Mouse (Mus musculus): ENCODE data around the gene Prkaca. TPM values are rescaled to one million over a fixed set of nuclear protein-coding genes. Genes with fewer than 3 reads are reported as not detected.

Gene Prkaca
- polyA plus RNA-seq, 1 experiment = 2.3 TPM

DNA sequence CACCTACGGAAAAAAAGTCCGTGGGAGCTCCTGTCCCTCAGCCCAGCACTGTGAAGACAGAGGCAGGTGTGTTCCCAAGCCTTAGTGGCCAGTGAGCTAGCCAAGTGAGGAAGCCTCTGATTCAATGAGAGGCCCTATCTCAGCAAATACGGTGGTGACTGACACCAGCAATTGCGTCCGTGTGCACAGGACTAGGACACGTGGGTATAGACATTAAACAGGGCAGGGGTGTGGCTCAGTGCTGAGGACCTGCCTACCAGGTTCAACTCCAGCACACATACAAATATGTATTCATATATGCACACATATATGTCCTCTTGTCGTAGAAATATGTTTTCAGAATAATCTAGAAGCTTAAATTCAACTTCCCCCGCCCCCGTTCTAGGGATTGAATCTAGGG, 46.9 kb downstream of the Prkaca start:
- no peaks in the 10 kb centered on the region for H3K36me3 ChIP-seq (ENCODE audit: control insufficient read depth)
- TF ChIP-seq GATA1 (IDR thresholded peaks at IDR 0.05; ENCODE audit: low read length) (no peak), TAL1 (IDR thresholded peaks at IDR 0.05; ENCODE audit: low read length) (no peak)
- no peak overlapping the region for H3K4me3 ChIP-seq (replicated peaks)
- H3K27me3 ChIP-seq (ENCODE audit: control insufficient read depth) = peaks cover 42% of the 10 kb centered on the region
- no peaks in the 10 kb centered on the region for H3K4me1 ChIP-seq (ENCODE audit: control insufficient read depth)
- peaks cover 4% of the 10 kb centered on the region; the same call in 1 of the 2 replicates for H3K9me3 ChIP-seq (ENCODE audit: control insufficient read depth, low read length)

- Histone ChIP-seq H3K4me3 (replicated peaks) (no peak within 1 kb of the TSS), H3K9me3 (ENCODE audit: control insufficient read depth, low read length) (0 out of 2 replicates have a peak, but pooled peaks cover under 1% of the 10 kb centered on the region), H3K4me1 (ENCODE audit: control insufficient read depth) (peaks cover 5% of the 10 kb centered on the region), H3K27me3 (ENCODE audit: control insufficient read depth) (peaks cover 53% of the 10 kb centered on the region), H3K36me3 (ENCODE audit: control insufficient read depth) (no peaks in the 10 kb centered on the region)
- TF ChIP-seq TAL1 (IDR thresholded peaks at IDR 0.05; ENCODE audit: low read length) = no peak
- TF ChIP-seq GATA1 (IDR thresholded peaks at IDR 0.05; ENCODE audit: low read length) = no peak
Observed at GRCm38 (mm10) chr8:84021096-84021495, 48.3 kb downstream of the Prkaca start, which contains the start of gene Palm3. Gene Palm3 (plus strand): TSS chr8:84021471.

DNA sequence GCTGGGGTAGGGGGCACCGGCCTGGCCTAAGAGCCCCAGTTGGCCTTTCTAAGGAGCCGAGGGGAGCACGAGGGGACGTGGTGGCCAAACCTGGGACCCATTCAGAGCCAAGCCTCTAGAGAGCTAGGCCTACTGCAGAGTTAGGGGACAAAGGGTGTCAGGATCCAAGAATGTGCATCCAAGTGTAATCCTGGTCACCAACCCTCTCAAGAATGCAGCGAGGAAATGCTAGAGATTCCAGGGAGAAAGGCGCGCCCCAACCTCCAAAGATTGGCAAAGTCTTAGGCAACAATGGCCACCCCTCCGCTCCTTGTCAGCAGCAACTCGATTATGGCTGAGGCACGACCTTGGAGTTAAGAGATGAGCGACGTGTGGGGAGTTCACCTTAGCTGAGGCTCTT, 48.8 kb downstream of the Prkaca start:
- H3K9me3 ChIP-seq (ENCODE audit: control insufficient read depth, low read length) = no peaks in the 10 kb centered on the region
- H3K4me1 ChIP-seq (ENCODE audit: control insufficient read depth) = peaks cover 9% of the 10 kb centered on the region
- no peak overlapping the region for H3K4me3 ChIP-seq (replicated peaks)
- no peak for TF ChIP-seq TAL1 (IDR thresholded peaks at IDR 0.05; ENCODE audit: low read length)
- no peak for TF ChIP-seq GATA1 (IDR thresholded peaks at IDR 0.05; ENCODE audit: low read length)
- no peaks in the 10 kb centered on the region for H3K36me3 ChIP-seq (ENCODE audit: control insufficient read depth)
- peaks cover 58% of the 10 kb centered on the region for H3K27me3 ChIP-seq (ENCODE audit: control insufficient read depth)

- Histone ChIP-seq H3K4me1 (ENCODE audit: control insufficient read depth) (peaks cover 9% of the 10 kb centered on the region), H3K9me3 (ENCODE audit: control insufficient read depth, low read length) (no peaks in the 10 kb centered on the region), H3K4me3 (replicated peaks) (no peak overlapping the region), H3K27me3 (ENCODE audit: control insufficient read depth) (peaks cover 73% of the 10 kb centered on the region), H3K36me3 (ENCODE audit: control insufficient read depth) (no peaks in the 10 kb centered on the region)
- TF ChIP-seq GATA1 (IDR thresholded peaks at IDR 0.05; ENCODE audit: low read length) (no peak), TAL1 (IDR thresholded peaks at IDR 0.05; ENCODE audit: low read length) (no peak)
Observed at GRCm38 (mm10) chr8:84023085-84023484, 50.3 kb downstream of the Prkaca start.

DNA sequence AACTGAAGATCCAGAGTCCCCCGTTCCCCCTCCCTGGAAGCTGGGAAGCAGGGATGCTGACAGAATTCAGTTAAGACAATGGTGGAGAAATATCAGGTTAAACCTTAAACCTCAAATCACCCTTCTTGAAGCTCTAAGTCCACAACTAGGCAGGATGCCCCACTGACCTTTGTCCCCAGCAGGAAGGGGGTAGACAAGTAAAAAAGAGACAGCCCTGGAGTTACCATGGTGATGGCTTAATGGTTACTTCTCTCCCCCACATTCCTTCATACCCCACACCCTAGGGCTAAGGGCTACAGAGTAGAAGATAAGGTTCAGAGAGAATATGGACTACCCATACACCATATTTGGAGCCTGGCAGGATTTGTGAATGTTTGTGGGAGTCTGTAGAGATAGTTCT, 50.8 kb downstream of the Prkaca start:
- no peaks in the 10 kb centered on the region for H3K36me3 ChIP-seq (ENCODE audit: control insufficient read depth)
- TF ChIP-seq GATA1 (IDR thresholded peaks at IDR 0.05; ENCODE audit: low read length) = no peak
- TF ChIP-seq TAL1 (IDR thresholded peaks at IDR 0.05; ENCODE audit: low read length) = no peak
- H3K4me3 ChIP-seq (replicated peaks) = no peak overlapping the region
- peaks cover 79% of the 10 kb centered on the region for H3K27me3 ChIP-seq (ENCODE audit: control insufficient read depth)
- H3K4me1 ChIP-seq (ENCODE audit: control insufficient read depth) = peaks cover 9% of the 10 kb centered on the region
- no peaks in the 10 kb centered on the region for H3K9me3 ChIP-seq (ENCODE audit: control insufficient read depth, low read length)

DNA sequence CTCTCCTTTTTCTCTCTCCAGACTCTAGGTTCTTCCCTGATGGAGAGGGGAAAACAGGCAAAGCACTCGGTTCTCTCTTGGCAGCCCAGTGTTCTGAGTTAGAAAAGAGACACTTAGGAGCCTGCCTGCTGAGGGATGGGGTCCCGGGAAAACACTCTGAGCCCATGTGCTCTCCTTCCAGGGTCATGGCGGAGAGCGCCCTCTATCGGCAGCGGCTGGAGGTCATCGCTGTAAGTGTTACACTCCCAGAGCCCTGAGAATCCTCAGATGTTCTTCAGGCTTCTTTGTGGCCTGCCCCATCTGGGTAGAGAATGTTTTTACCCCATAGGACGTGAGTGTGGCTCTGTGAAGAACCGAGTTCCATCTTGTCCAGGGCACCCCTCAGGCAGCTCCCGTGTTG, 51.4 kb downstream of the Prkaca start:
- Histone ChIP-seq H3K36me3 (ENCODE audit: control insufficient read depth) (no peaks in the 10 kb centered on the region), H3K9me3 (ENCODE audit: control insufficient read depth, low read length) (no peaks in the 10 kb centered on the region), H3K4me3 (replicated peaks) (no peak overlapping the region), H3K27me3 (ENCODE audit: control insufficient read depth) (peaks cover 81% of the 10 kb centered on the region), H3K4me1 (ENCODE audit: control insufficient read depth) (peaks cover 9% of the 10 kb centered on the region)
- TF ChIP-seq TAL1 (IDR thresholded peaks at IDR 0.05; ENCODE audit: low read length) = no peak

- Histone ChIP-seq H3K36me3 (ENCODE audit: control insufficient read depth) (no peaks in the 10 kb centered on the region), H3K9me3 (ENCODE audit: control insufficient read depth, low read length) (no peaks in the 10 kb centered on the region), H3K4me3 (replicated peaks) (no peak overlapping the region), H3K27me3 (ENCODE audit: control insufficient read depth) (peaks cover 76% of the 10 kb centered on the region), H3K4me1 (ENCODE audit: control insufficient read depth) (peaks cover 9% of the 10 kb centered on the region)
- TF ChIP-seq GATA1 (IDR thresholded peaks at IDR 0.05; ENCODE audit: low read length) (no peak), TAL1 (IDR thresholded peaks at IDR 0.05; ENCODE audit: low read length) (no peak)
Observed at GRCm38 (mm10) chr8:84025863-84026262, 53.1 kb downstream of the Prkaca start.

DNA sequence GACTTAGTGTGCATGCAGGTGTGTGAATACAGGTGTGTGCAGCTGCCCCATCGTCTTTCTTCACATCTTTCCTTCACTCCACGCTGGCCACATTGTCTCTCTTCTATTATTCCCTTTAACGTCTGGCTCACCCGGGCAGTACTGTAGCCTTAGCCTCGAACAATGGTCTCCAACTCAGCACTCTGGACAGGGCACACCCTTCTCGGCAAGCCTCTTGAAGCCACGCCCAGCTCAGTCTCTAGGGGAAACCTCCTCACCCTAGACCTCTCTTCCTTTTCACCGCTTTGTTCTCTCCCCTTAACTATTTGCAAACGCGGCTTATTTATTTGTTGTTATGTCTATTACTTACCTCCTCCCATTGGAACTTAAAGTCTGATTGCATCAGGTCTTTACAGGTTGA, 54.7 kb downstream of the Prkaca start:
- TF ChIP-seq TAL1 (IDR thresholded peaks at IDR 0.05; ENCODE audit: low read length) = no peak
- TF ChIP-seq GATA1 (IDR thresholded peaks at IDR 0.05; ENCODE audit: low read length) = no peak
- H3K9me3 ChIP-seq (ENCODE audit: control insufficient read depth, low read length) = no peaks in the 10 kb centered on the region

GRCm38 (mm10) chr8:84029272-84029671, 56.5 kb downstream of the Prkaca start:
- Histone ChIP-seq H3K27me3 (ENCODE audit: control insufficient read depth) (peaks cover 45% of the 10 kb centered on the region), H3K36me3 (ENCODE audit: control insufficient read depth) (no peaks in the 10 kb centered on the region)

More for the DNA sequence above, 54.7 kb downstream of the Prkaca start:
- no peaks in the 10 kb centered on the region for H3K36me3 ChIP-seq (ENCODE audit: control insufficient read depth)
- peaks cover 60% of the 10 kb centered on the region for H3K27me3 ChIP-seq (ENCODE audit: control insufficient read depth)
- peaks cover 9% of the 10 kb centered on the region for H3K4me1 ChIP-seq (ENCODE audit: control insufficient read depth)
- no peak overlapping the region for H3K4me3 ChIP-seq (replicated peaks)

DNA sequence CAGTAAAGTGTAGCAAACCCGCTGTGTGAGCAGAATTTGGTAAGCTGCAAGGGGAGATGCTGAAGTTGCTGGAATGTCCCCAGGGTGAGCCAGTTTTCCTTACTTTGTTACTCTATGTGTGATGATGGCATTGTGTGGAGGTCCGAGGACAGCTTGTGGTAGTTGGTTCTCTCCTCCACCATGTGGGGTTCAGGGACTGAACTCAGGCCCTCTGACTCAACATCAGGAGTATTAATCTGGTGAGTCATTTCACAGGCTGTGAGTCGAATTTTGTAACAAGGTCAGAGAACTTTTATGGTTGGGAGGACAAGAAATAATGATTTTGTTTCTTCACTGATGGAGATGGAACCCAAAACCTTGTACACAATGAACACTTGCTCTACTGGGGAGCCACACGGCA, 60.0 kb downstream of the Prkaca start:
- H3K27me3 ChIP-seq (ENCODE audit: control insufficient read depth) = peaks cover 12% of the 10 kb centered on the region
- H3K9me3 ChIP-seq (ENCODE audit: control insufficient read depth, low read length) = no peaks in the 10 kb centered on the region
- TF ChIP-seq TAL1 (IDR thresholded peaks at IDR 0.05; ENCODE audit: low read length) = no peak
- no peak for TF ChIP-seq GATA1 (IDR thresholded peaks at IDR 0.05; ENCODE audit: low read length)
- H3K4me1 ChIP-seq (ENCODE audit: control insufficient read depth) = no peaks in the 10 kb centered on the region
- H3K36me3 ChIP-seq (ENCODE audit: control insufficient read depth) = no peaks in the 10 kb centered on the region
- no peak overlapping the region for H3K4me3 ChIP-seq (replicated peaks)

More at GRCm38 (mm10) chr8:84029272-84029671, 56.5 kb downstream of the Prkaca start:
- TF ChIP-seq GATA1 (IDR thresholded peaks at IDR 0.05; ENCODE audit: low read length) (no peak), TAL1 (IDR thresholded peaks at IDR 0.05; ENCODE audit: low read length) (no peak)
- Histone ChIP-seq H3K9me3 (ENCODE audit: control insufficient read depth, low read length) (no peaks in the 10 kb centered on the region), H3K4me3 (replicated peaks) (no peak overlapping the region), H3K4me1 (ENCODE audit: control insufficient read depth) (peaks cover 9% of the 10 kb centered on the region)

All from erythroblast, embryonic 14.5 days (primary cell).